Mouse (Mus musculus) mature B cell (primary cell): ENCODE data around the gene Pld2.
"Not testable (repeated sequence)": the region's sequence is repeated elsewhere in the genome, so short reads cannot be mapped to it uniquely, and the experiment has no call there.

Experiments used
- in situ Hi-C: fragments of 300-500 bp; cut with MboI; formaldehyde crosslinking; loops from 2 replicates; pipeline ENCODE4 v1.14.3; 2019

The Pld2 gene

DNA sequence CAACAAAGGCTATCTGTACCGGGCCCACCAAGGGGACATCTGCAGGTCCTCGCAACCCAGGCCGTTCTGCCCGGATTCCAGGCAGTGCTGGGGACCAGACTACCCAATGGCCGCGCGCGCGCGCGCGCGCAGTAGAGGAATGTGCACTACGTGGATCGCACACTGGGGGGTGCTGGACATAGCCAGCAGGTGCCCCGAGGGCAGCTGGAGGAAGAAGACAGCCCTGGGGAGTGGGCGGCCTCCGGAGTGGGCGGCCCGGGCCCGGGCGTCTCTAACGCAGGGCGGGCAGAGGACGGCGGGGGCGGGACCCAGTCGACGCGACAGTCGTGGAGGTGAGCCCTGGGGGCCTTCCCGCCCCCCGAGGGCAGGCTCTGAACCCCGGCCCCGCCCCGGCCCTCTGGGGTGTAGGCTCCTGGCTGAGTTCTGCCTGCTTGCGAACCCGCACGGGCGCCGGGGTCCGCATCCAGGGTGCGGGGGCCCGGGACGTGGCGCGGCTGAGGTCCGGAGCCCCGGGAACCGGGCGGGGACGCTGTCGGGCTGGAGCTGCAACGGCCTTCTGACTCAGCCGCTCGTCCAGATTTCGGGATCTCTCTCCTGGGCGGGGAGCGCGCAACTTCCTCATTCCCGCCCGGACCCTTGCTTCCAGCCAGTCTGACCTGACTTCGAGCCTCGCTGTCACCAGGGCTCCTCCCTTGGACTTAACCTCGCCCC is at the start of gene Pld2:
Pld2 (plus strand) TSS at position 188 of the 711 bp plus-strand sequence.
- in situ Hi-C loops = no loop called here

DNA sequence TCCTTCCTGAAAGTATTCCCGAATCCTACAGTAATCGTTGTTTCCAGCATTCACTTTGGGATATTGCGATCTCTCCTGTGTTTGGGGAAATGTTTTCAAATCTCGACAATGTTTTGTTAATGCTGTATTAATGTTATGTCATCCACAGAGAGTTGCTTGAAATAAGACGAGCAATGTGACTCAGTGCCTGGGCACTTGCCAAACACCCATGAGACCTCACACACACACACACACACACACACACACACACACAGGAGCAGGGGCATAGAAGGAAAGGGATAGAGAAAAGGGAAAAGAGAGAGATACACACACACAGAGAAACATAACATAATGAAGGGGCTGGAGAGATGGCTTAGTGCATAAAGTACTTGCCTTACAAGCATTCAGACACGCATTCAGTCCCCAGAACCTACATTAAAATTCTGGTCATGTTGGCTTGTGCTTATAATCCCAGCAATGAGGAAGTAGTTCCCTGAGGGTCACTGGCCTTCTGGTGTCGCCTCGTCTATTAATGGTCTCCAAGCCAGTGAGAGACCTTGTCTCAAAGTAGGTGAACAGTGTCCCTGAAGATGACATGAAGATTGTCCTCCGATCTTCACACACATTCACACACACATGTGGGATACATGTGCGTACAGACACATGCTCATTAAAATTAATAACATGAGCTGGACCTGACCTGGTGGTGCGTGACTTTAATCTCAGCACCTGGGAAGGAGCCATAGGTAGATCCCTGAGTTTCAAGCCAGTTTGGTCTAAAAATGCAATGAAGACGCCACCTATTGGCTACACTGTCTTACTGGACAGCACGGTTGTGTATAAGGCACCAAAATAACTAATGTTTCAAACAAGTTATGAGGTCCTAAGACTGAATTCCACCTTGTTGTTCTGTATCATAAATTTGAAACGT is 40.0 kb upstream of the Pld2 start:
- in situ Hi-C loops = loop anchor here (5.0 kb wide), 1 partner anchor 68 kb away; the partner anchor contains the start of gene Arrb2

DNA sequence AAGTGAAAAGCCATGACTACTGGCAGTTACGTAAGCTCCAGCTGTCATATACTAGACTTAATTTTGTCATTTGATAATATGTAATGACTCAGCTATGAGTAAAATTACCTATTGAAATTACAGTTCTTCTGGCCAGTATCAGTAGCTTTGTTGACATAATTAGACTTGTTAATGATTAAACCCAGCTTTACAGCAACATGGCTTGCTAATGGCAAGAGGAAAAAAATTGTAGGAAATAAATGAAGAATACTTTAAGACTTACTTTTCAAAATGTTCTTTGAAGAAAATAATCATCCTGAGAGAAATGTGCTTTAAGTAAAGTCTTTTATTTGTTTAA is 39.4 kb upstream of the Pld2 start:
- in situ Hi-C loops = loop anchor here (5.0 kb wide), 1 partner anchor 68 kb away; the partner anchor contains the start of gene Arrb2

DNA sequence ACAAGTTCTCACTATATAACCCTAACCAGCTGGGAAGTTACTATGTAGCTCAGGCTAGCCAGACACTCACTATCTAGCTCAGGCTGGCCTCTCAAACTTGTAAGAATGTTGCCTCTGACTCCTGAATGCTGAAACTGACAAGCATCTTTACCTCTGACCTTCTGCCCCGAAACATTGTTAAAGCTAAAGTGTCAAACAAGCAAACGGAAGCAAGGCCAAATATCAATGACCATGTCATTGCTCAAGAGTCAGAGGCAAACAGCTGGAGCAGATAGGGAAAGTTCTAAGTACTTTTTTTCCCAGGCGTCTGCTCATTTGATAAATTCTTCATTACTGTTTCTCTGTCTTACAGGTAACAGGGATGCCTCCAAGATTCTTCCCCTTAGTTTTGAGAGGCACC is 37.8 kb upstream of the Pld2 start:
- in situ Hi-C loops = loop anchor here (5.0 kb wide), 1 partner anchor 70 kb away; the partner anchor contains the start of gene Arrb2

DNA sequence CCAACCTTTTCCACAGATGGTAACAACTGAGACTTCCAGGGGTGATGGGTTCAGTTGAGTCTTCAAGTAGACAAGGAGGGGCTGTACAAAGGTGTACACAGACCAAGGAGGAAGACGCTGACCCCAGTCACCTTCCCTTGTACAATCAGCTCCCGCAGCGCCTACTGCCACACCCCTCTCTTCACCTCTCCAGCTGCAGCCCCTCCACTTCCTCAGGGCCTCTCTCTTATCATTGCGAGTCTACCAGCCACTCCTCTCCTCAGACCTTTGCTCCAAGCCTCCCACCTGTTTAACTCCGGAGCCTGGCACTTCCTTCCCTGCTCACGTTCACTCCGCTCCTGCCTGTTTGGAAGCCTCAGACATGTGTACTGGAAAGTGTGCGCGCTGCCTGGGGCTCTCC is 34.9 kb upstream of the Pld2 start, which contains the start of gene Tm4sf5:
Tm4sf5 (plus strand) TSS at position 275 of the 400 bp plus-strand sequence.
- in situ Hi-C loops = loop anchor here (5.0 kb wide), 1 partner anchor 73 kb away; the partner anchor contains the start of gene Arrb2

DNA sequence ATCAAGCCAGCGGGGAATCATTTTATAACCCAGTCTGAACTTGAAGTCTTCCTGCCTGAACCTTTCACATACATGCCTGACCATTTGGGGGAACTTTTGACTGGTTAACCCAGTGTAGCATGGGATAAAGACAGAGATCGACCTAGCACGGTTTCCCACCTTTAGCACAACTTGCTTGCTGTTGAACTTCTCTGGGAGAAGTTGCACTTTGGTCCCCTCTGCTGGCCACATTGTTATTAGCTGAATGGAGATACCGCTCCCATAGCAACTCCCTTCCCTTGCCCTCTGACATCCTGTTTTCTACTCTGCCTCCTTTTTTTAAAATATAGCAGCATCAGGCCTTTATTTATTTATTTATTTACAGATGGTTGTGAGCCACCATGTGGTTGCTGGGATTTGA is 33.5 kb upstream of the Pld2 start:
- in situ Hi-C loops = no loop called here

DNA sequence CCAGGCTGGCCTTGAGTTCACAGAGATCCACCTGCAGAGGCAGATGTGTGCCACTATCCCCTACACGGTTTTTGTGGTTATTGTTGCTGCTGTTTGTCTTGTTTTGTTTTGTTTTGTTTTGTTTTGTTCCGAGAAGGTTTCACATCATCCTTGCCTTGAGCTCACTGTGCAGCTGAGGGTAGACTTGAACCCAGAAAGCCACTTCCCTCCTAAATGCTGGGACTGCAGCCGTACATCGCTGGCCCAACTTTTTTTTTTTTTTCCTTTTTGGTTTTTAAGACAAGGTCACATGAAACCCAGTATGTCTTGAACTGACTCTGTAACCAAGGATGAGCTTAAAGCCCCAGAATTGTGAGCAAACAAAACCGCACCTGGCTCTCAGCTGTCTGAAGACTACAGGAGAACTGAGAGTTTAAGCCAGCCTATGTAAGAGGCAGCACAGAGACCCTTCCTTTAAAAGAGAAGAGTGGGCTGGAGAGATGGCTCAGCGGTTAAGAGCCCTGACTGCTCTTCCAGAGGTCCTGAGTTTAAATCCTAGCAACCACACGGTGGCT is 32.8 kb upstream of the Pld2 start:
- in situ Hi-C loops = no loop called here

DNA sequence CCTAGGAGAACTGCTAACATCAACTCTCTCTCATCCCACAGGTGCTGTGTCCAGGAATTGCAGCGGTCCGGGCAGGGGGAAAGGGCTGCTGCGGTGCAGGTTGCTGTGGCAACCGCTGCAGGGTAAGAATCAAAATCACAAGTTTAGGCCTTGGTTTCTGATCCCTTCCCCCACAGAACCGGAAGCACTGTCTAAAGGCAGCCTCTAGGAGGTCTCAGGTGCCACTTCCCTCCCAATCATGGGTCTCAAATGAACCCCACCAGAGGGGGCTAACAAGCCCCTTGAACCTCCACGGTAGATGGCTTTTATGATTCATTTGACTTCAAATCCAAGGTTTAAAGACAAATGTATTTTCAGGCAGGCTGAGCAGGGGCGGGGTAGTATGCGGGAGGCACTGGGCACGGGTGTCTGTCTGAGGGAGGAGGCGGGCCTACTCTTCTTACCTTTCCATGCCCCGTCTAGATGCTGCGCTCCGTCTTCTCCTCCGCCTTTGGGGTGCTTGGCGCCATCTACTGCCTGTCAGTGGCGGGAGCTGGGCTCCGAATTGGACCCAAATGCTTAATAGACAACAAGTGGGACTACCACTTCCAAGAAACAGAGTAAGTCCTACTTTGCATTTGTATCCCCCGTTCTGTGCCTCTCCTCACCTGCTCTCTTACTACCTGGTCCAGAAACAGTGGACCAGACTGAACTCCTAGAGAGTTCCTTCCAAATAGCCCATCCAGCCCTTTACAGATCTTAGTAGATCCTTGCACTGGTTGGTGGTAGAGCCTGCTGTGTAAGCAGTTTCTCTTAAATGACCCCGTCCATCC is 29.9 kb upstream of the Pld2 start:
- in situ Hi-C loops = loop anchor here (10.0 kb wide), 1 partner anchor 245 kb away; no protein-coding TSS in a partner anchor

DNA sequence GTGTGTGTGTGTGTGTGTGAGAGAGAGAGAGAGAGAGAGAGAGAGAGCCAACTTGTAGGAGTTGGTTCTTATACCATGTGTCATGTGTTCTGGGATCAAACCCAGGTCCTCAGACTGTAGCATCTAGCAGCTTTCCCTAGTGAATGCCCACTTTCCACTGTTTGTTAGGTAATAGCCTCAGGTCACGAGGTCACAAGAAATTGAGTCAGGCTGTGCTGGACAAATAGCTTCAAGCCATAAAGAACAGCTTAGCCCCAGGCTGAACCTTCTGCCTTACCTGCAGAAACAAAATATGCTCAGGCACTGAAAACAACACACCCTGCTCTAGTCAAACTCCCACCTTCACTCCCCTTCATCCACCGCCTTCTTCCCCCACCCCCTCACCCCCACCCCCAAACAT is 28.6 kb upstream of the Pld2 start:
- in situ Hi-C loops = loop anchor here (10.0 kb wide), 1 partner anchor 244 kb away; no protein-coding TSS in a partner anchor

DNA sequence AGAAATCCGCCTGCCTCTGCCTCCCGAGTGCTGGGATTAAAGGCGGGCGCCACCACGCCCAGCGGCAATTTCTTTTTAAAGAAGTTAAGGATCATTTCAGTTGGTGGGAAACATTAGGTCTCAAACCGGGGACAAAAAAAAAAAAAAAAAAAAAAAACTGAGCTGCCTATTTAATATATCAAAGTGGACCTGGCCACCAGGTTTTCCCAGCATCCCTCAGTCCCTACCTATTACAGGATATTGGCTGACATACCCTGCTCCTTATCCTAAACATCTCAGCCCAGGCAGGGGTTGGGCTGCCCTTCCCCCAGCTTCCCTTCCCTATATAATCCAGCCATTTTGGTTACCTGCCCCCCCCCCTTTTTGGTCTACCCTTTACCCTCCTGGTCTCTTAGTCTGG is 28.0 kb upstream of the Pld2 start:
- in situ Hi-C loops = loop anchor here (10.0 kb wide), 1 partner anchor 243 kb away; no protein-coding TSS in a partner anchor

DNA sequence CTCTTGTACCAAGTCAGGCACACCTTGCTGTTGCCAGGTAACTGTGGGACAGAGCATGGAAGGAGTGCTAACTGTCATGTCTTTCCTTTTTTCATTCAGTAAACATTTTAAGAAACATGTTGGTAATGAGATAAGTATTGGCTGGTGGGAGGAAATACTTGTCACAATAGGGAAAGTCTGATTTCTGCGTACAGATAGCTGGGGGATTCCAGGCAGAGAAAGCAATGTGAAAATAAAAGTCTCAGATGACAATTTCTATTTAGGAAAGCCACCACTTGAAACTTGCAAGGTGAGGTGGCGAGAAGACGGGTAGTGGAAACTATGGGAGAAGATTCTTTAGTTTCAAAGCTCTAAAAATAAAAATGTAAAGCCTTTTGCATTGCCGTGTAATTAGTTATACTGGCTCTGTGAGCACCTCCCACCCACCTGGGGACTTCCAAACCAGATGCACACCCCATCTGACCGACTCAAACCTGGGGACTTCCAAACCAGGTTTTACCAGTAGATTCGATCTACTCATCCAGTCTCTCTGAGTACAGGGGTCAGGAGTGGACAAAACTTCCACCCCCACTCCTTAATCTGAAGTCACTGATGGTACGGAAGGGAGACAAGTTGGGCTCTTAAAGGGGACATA is 27.0 kb upstream of the Pld2 start:
- in situ Hi-C loops = loop anchor here (10.0 kb wide), 1 partner anchor 242 kb away; no protein-coding TSS in a partner anchor

DNA sequence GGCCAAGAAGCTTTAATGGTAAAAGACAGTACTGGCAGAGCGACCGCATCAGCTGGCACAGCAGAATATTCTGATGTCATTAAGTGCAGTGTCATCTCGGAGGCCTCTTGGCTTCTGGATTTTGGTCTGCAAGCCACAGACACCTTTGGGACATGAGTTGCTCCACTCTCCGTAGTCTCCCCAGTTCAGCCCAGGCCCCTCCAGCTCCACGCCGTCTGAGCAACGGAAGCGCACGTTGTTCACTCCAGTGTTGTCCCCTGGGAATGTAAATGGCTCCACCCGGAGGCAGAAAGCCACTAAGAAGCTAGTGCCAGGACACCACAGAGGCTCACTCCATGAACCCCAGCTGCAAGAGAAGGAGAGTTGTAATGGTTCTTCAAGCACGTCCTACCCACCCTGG is 26.3 kb upstream of the Pld2 start:
- in situ Hi-C loops = loop anchor here (10.0 kb wide), 1 partner anchor 241 kb away; no protein-coding TSS in a partner anchor

DNA sequence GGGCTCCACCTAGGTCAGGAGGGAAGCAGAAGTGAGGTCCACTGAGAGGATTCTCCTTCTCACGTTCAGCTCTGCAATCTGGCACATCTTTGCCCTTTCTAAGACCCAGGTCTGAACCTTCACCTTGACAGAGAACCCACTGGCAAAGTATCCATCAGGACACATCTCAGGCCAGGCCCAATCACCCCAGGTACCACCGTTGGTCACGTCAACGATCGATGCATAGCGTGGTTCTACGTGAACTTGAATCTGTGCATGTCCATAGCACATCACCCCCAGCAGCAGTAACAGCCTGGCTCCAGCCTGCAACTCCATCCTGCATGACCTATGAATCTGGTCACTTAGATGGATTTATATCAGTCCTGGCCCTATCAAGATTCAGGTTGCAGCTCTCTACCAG is 25.6 kb upstream of the Pld2 start, which contains the start of gene Vmo1:
Vmo1 (minus strand) TSS at position 329 of the 400 bp plus-strand sequence.
- in situ Hi-C loops = loop anchor here (10.0 kb wide), 1 partner anchor 241 kb away; no protein-coding TSS in a partner anchor

DNA sequence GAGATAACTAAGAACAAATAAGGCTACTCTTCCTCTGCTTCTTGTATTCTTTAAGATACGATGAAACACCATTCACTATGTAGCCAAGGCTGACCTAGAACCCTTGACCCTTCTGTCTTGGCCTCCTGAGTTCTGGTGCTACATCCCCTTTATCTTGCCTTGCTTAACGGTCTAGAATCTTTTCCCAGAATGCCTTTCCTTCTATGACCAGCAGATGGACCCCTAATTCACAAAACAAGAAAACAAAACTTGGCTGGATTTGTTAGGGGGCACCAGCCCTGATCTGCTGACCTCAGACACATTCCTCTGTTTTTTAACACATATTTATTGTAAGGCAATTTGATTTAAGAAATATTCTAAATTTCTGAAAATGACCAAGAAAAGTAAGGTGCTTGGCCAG is 23.5 kb upstream of the Pld2 start:
- in situ Hi-C loops = loop anchor here (10.0 kb wide), 1 partner anchor 238 kb away; no protein-coding TSS in a partner anchor

DNA sequence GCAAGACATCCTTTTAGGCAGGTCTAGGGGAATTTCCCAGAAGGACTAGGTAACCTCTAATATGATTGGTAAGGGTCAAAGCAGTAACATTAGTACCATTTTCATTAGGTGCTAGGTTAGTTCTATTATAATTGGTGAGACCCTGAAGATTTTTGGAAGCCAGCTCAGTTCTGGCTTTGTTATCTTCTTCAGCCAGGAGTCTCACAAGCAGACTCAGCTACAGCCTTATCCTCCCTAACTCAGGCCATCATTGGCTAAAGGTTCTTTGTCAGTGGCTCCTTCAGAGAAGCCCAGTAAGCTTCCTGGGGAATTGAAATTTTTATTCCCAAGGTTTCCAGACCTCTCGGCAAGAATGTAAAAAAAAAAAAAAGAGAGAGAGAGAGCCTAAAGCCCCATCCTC is 21.4 kb upstream of the Pld2 start:
- in situ Hi-C loops = loop anchor here (10.0 kb wide), 1 partner anchor 236 kb away; no protein-coding TSS in a partner anchor

DNA sequence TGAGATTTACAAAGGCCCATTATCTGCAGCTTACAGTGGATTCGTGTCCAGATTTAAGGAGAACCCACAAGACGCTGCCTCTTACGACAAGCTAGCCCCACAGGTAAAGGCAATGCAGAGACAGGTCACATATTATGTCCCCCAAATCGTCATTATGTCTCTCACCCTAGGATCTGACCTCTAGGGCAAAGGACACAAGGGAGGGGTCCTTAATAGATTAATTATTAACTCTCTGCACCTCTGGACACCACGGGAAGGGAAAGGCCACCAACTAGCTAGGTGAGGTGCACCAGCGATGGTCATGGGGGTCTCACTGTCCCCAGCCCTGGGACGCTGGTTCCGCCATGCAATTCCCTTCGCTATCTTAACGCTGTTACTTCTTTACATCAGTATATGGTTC is 20.9 kb upstream of the Pld2 start, which contains the start of gene Gltpd2:
Gltpd2 (plus strand) TSS at position 274 of the 400 bp plus-strand sequence.
- in situ Hi-C loops = loop anchor here (10.0 kb wide), 1 partner anchor 236 kb away; no protein-coding TSS in a partner anchor

DNA sequence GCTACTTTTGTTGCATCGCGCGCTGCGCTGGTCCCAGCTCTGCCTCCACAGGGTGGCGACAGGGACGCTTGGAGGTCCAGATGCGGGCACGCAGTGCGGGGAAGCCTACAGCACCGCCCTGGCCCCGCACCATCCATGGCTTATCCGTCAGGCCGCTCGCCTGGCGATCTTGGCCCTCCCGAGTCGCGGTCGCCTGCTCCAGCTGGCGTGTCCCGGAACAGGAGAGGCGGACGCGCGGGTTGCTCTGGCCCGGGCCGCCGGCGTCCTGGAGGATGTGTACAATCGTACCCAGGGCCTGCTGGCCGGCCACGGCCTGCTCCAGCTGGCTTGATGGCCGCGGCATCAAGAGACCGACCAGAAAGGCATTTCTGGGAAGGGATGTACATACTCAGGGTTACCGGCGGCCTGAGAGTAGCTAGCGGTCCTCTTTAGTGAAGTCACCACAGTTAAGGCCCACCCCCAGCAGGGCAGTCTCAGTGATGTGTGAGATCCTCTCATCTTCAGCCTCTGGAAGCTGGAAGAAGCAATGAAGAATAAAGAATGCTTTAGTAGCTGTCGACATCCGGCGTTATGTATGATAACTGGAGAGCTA is 19.6 kb upstream of the Pld2 start:
- in situ Hi-C loops = no loop called here

DNA sequence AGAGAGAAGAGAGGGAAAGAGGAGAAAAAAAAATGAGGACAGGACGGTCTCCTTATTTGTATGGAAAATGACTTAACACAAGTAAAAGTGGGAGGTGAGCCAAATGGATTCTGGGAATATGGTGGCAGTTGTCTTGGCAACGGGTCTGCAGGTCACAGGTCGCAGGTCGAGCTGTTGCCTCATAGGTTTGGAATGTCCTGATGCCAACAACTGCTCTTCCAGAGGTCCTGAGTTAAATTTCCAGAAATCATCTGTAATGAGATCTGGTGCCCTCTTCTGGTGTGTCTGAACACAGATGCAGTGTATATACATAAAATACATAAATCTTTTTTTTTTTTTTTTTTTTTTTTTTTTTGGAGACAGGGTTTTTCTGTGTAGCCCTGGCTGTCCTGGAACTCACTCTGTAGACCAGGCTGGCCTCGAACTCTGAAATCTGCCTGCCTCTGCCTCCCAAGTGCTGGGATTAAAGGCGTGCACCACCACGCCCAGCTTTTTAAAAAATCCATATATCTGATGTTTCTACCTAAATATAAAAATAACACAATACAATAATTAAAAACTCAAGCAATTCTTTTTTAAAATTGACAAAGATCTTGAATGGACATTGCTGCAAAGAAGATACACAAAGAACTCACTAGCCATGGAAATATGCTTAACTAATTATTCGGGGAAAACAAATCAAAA is 16.4 kb upstream of the Pld2 start:
- in situ Hi-C loops = not testable (repeated sequence)

DNA sequence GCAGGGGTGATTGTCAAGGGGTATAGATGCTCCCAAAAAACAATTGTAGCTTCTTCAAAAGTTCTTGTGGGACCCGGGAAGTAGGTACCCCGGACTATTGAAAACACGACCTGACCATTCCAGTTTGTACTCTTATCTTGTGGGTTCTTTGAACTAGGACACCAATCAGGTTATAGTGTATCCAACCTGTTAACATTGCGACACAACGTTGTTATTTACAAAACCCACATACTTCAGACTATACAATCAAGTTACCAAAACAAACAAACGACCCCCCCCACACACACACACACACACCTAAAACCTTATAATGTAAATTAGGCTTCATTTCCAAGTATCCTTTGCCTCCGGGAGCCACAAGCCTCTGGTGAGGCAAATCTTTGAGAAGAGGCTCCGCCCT is 15.1 kb upstream of the Pld2 start:
- in situ Hi-C loops = no loop called here
